Mouse (Mus musculus) myocyte (in vitro differentiated cells): Measurements from ENCODE around the gene Myh1.

Source experiments
- E2F4 ChIP-seq: IDR thresholded peaks from one replicate; pipeline ENCODE4 v1.6.1; 2011; ENCODE audit warnings: mild to moderate bottlenecking, control low read depth, moderate library complexity; ENCODE audit not compliant: insufficient read depth
- POLR2A ChIP-seq: IDR thresholded peaks from one replicate; pipeline ENCODE4 v1.6.1; 2011; ENCODE audit warnings: low read depth, mild to moderate bottlenecking, control low read depth, moderate library complexity; ENCODE audit not compliant: insufficient read length
- REST ChIP-seq: IDR thresholded peaks from one replicate; pipeline ENCODE4 v1.6.1; 2011; ENCODE audit warnings: mild to moderate bottlenecking, control low read depth, moderate library complexity; ENCODE audit not compliant: insufficient read depth, insufficient read length

GRCm38 (mm10) chr11:67169301-67169700 is 30.6 kb upstream of the Myh1 start:
- TF ChIP-seq REST: no peak
- no peak for TF ChIP-seq POLR2A
- no peak for TF ChIP-seq E2F4
